Mouse (Mus musculus) gastrocnemius, adult 2 months (tissue): ENCODE measurements around the gene Hps1. TPM values are rescaled to one million over a fixed set of nuclear protein-coding genes. Genes with fewer than 3 reads are reported as not detected.
A peak's percentile ranks its signal among the peaks of the same experiment; 100 is the strongest.

ENCODE experiments used
- DNase-seq: peaks from one replicate; pipeline ENCODE4 v3.0.0; 2022
- H3K27ac ChIP-seq: fragments of 200-600 bp; 2 replicates; pipeline ENCODE4 v1.8.1; 2022; ENCODE audit warnings: mild to moderate bottlenecking
- H3K4me3 ChIP-seq: fragments of 200-600 bp; 2 replicates; pipeline ENCODE4 v1.8.1; 2022; ENCODE audit warnings: mild to moderate bottlenecking, moderate library complexity
- CTCF ChIP-seq: fragments of 200-600 bp; IDR thresholded peaks from 2 replicates; pipeline ENCODE4 v1.8.1; 2022; ENCODE audit warnings: antibody characterized with exemption, mild to moderate bottlenecking, moderate library complexity
- intact Hi-C: fragments of 180-260 bp; cut with DNase I; formaldehyde crosslinking; loops from one replicate; pipeline ENCODE4 v1.15.1; 2025
- total RNA-seq, 2 experiments: library from RNA; stranded (reverse); gene quantifications; 2 replicates each; pipeline ENCODE4 v1.2.3; 2021

The Hps1 gene
- total RNA-seq, 2 experiments from 2014 or later: 0.50 to 0.59 TPM

DNA sequence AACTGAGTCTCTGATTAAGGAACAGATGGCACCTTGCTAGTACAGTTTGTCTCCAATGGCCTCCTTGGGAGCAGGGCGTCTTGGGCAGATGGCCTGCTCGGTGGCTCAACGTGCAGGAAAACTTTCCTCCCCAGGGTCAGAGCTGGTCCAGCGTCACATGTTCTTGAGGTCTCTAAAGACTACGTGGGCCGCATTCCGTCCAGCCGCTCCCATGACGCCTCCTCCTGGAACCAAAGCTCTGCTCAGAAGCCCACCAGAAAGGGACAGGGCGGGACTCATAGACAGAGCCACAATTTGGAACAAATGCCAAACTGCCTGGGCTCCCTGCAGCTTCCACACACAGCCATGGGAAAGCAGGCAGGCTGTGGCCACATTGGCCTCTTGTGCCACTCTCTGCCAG, 53.0 kb downstream of the Hps1 start:
- no peak for TF ChIP-seq CTCF
- no peak overlapping the region for H3K4me3 ChIP-seq
- DNase-seq: no peak
- intact Hi-C loops: no loop called here
- no peak overlapping the region for H3K27ac ChIP-seq

DNA sequence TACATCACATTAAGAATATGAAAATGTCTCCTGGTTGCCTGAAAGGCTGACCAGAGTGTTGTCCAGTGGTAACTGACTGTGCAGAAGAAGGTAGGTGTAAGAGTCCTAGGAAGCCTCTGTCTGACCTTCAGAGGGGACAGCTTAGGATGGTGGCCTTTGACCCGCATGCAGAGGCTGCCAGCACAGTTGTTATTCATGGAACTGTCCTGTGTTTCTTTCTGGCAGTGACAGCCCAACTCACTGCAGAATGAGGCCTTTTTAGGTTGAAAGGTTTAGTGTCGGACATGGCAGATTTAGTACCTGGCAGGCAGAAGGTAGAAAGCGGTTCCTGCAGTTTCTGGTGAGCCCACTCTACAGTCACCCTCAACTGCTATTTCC, 53.8 kb downstream of the Hps1 start:
- TF ChIP-seq CTCF: no peak
- H3K4me3 ChIP-seq: no peak overlapping the region
- no peak overlapping the region for H3K27ac ChIP-seq
- intact Hi-C loops: no loop called here
- DNase-seq: no peak

DNA sequence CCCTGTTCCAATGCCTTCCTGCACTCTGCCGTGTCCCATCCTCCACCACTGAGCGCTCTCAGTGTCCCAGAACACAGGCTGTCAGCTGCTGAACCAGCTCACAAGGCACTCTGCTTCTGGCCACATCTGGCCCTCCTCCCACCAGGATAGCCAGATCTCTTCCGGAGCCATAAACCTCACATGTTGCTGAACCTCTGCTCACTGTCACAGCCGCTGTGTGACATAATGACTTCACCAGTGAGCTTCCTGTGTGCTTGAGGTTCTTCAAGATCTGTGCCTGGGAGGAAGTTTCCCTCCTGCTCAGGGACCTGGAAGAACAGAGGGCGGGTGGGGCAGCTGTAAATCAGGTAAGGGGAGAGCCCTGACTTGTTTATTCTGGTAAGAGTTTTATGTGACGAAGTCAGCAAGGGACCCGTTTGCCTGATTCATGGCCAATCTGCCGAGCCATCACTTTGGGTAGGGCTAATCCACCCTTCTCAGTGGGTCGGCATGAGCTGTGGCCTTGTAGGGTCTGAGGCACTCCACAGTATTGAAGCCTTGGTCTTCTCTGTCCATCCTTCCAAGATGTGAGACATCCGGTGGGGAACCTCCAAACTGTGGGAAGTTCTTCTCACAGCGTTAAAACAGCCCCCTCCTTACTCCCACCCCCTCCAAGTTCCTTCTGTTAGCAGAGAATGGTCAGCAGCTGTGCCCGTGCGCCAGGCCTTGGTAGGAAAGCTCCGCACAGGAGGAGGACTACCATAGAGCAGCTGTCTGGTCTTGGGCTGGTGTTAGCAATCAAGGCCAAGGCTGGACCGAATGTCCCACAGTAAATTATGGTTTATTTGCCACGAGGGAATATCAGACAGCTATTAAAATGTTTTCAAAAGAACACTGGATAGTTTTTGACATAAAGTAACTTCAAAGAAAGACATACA, 54.5 kb downstream of the Hps1 start:
- DNase-seq: peak; percentile 31

DNA sequence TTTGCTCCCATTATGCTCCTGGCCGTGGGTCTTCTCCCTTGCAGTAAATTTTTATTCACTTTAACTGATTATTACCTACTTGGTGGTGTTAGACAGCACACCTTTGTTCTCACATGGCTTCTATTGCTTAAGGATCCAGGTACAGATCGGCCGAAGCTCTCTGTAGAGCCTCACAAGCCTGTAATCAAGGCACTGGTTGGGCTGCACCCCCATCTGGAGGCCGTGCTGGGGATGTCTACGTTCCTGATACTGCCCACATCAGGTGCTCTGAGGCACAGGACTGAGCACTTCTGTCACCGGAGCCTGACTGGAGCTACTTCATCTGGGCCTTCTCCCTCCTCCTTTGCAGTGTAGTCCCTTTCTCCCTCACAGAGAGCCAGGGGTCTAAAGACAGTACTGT, 56.5 kb downstream of the Hps1 start:
- intact Hi-C loops: no loop called here
- no peak for DNase-seq

More for the DNA sequence above, 54.5 kb downstream of the Hps1 start:
- Histone ChIP-seq H3K4me3 (no peak overlapping the region), H3K27ac (no peak overlapping the region)
- no peak for TF ChIP-seq CTCF
- intact Hi-C loops: no loop called here

DNA sequence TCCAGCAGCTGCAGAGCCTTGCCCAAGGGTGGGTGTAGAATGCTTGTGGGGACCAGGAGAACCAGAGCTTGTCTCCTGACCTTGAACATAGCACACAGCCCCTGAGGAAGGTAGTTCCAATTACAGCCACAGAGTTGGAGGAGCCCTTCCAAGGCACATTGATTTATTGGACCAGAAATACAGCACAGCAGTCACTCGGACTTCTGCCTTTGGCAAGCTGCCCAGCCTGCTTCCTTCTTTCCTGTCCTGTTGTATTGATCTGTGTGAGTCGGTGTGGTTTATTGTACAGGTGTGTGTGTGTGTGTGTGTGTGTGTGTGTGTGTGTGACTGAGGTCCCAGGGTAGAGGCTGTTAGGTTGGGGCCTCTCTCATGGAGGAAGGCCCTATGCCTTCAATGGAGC, 57.3 kb downstream of the Hps1 start:
- DNase-seq: no peak
- H3K4me3 ChIP-seq: no peak overlapping the region
- intact Hi-C loops: no loop called here
- TF ChIP-seq CTCF: no peak
- H3K27ac ChIP-seq: no peak overlapping the region

More for the DNA sequence above, 56.5 kb downstream of the Hps1 start:
- H3K4me3 ChIP-seq: no peak overlapping the region
- TF ChIP-seq CTCF: no peak
- no peak overlapping the region for H3K27ac ChIP-seq

DNA sequence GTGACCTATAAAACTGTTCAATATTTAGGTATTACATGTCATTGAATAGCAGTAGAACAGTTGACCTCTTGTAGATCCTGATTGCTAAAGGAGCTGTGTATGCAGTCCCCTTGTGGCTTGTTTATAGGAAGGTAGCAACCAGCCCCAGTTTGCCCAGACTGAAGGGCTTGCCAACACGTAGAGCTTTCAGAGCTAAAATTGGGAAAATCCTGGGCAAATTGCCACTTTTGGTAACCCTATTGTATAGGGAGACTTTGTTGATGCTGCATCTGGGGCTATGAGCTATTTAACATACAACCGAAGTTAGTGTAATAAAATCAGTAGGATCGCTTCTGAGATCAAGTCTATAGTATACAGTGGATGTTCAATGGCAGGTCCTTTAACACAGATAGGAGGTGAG, 61.7 kb downstream of the Hps1 start:
- Histone ChIP-seq H3K27ac (no peak overlapping the region), H3K4me3 (no peak overlapping the region)
- intact Hi-C loops: no loop called here
- no peak for DNase-seq
- TF ChIP-seq CTCF: no peak

DNA sequence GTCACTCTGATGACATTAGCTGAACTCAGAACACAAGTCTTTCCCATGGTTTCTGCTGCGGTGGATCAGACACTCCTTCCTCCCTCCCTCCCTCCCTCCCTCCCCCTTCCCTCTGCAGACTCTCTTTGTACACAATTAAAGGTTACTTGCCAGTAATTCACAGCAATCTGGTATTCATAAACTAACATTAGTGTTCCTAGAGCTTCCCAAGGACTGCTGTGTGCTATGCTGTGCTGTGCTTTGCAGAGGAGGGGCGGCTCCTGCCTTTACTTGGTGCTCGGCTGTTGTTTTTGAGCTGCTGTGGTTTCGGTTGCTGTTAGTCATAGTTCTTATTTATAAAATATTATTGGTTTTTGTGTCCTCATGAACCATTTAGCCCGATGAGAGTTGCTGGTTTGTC, 62.1 kb downstream of the Hps1 start:
- DNase-seq: no peak
- Histone ChIP-seq H3K4me3 (no peak overlapping the region), H3K27ac (no peak overlapping the region)
- intact Hi-C loops: no loop called here
- no peak for TF ChIP-seq CTCF

DNA sequence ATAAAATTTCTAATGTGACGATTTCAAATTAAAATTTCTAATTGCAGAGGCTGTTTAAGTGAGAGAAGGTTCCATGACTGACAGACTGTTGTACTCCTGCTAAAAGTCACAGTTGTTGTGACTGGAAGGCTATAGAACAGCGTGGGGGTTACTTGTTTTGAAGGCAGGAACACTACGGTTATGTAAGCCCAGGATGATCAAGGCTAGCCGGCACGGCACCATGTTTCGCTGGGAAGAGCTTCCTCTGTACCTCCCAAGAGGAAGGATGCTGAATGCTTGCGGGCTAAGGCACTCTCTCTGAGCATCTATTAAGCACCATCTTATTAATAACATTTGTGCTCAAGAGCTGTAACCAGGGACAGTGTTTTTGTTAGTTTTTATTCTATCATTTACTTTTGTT, 63.3 kb downstream of the Hps1 start:
- intact Hi-C loops: no loop called here
- TF ChIP-seq CTCF: no peak
- no peak for DNase-seq
- no peak overlapping the region for H3K27ac ChIP-seq
- no peak overlapping the region for H3K4me3 ChIP-seq

DNA sequence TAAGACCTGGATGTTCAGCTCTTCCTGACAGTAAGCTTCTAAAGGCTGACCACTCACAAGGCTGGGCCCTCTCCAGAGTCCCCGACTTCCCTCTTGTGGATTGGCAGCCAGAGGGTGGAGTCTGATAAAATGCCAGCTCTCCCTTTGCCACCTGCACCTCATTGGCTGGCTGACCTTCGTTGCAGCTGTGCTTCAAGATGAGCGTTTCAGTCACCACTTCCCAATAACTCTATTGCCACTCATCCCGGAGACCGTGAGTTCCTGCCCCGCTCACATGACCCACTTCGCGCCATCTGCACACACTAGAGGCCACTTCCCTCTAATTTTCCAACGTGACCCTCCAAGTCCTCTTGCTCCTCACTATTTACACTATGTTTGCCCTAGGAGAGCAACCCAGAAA, 66.0 kb downstream of the Hps1 start:
- TF ChIP-seq CTCF: no peak
- intact Hi-C loops: no loop called here
- Histone ChIP-seq H3K4me3 (no peak overlapping the region), H3K27ac (no peak overlapping the region)
- DNase-seq: no peak

Other genes starting within 250 kb of the Hps1 start
- 1 to 10 TPM; 1.5 to 3.9 TPM for gene Loxl4, start 167.2 kb downstream of the Hps1 start, total RNA-seq
- gene Pyroxd2, start 27.2 kb downstream of the Hps1 start, total RNA-seq: 1 to 10 TPM in 1 of 2 experiments, under 1 TPM in 1; 0.48 to 1.4 TPM